Mouse (Mus musculus): ENCODE measurements around the gene Cd200r1. TPM values are rescaled to one million over a fixed set of nuclear protein-coding genes. Genes with fewer than 3 reads are reported as not detected.

Cd200r1 gene
- 0.09 and 0.48 TPM in 2 replicates for total RNA-seq (2012; rRNA removed)

DNA sequence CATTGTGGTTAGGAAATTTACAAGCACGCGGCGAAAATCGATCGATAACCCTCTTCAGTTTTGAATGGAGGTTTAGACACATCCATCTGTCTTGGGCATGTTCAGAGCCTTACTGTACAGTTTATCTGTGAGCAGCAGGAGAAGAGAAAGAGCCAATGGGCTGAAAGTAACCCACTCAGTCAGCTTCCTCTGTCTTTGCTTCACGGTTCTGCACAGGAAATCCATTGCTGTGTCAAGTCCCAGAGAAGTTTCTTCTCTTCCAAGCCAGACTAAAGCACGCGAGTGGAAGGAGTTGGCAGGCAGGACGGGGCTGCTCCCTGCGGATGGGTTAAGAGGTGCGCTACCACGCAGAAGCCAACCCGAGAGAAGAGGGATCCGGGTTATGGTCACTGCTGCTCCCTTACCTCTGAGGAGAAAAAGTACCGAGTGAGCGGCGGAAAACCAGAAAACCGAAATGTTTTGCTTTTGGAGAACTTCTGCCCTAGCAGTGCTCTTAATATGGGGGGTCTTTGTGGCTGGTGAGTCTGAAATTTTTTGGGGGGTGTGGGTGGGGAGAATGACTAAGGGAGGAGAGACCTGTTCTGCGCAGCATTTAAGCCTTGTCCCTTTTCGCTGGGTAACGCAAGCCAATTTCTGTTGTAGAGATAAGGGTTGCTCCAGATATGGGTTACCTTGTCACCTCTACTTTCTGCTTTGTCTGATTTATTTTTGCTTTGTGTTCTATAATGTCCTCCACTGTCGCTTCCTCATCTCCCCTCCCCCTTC lies at the start of gene Cd200r1:
TSS of gene Cd200r1 (plus strand) at position 182 of the 765 bp plus-strand sequence.
- in situ Hi-C loops (cut with MboI; ENCODE audit: low sequenced_read_pairs in 2 of 2, unreplicated experiment in 2 of 2), result no loop called here
- peaks cover 3 to 6% of the 10 kb centered on the region in 2 experiments; a peak in 1 of 4 replicates for H3K4me1 ChIP-seq (ENCODE audit: control insufficient read depth in 2 of 2, insufficient read depth in 2 of 2, low read length in 2 of 2, poor library complexity in 1 of 2)
- no peak within 1 kb of the TSS for H3K9ac ChIP-seq (ENCODE audit: insufficient read depth, low read depth, low read length, poor library complexity, severe bottlenecking)
- no peaks in the 10 kb centered on the region for H3K36me3 ChIP-seq (ENCODE audit: control insufficient read depth, insufficient read depth, low read length, poor library complexity, severe bottlenecking)
- DNase-seq (ENCODE audit: low read depth, low spot score), result no peak
- H3K4me3 ChIP-seq (ENCODE audit: insufficient read depth in 1 of 2, low read depth in 1 of 2, low read length in 2 of 2, poor library complexity in 1 of 2, severe bottlenecking in 1 of 2), result no peak within 1 kb of the TSS
- no peaks in the 10 kb centered on the region for H3K9me3 ChIP-seq (ENCODE audit: control insufficient read depth, insufficient read depth, low read depth, low read length)
- no peak within 1 kb of the TSS for H3K27ac ChIP-seq (ENCODE audit: insufficient read depth, low read depth, low read length, poor library complexity, severe bottlenecking)
- TF ChIP-seq HCFC1 (IDR thresholded peaks at IDR 0.05; ENCODE audit: borderline replicate concordance, insufficient read depth, low read length) (no peak), MAFK (IDR thresholded peaks at IDR 0.05; ENCODE audit: insufficient read depth, low read depth, low read length) (no peak), CHD2 (IDR thresholded peaks at IDR 0.05; ENCODE audit: low read depth, low read length) (no peak), ZC3H11A (IDR thresholded peaks at IDR 0.05; ENCODE audit: borderline replicate concordance, low read depth, low read length) (no peak), ZNF384 (IDR thresholded peaks at IDR 0.05; ENCODE audit: low read depth, low read length) (no peak)

GRCm38 (mm10) chr16:44716305-44717140 lies 49.0 kb upstream of the Cd200r1 start:
- Histone ChIP-seq H3K27ac (ENCODE audit: insufficient read depth, low read depth, low read length, poor library complexity, severe bottlenecking) (no peak overlapping the region), H3K4me3 (ENCODE audit: insufficient read depth in 1 of 2, low read depth in 1 of 2, low read length in 2 of 2, poor library complexity in 1 of 2, severe bottlenecking in 1 of 2) (no peak overlapping the region), H3K36me3 (ENCODE audit: control insufficient read depth, insufficient read depth, low read length, poor library complexity, severe bottlenecking) (peaks cover 6% of the 10 kb centered on the region; the same call in 1 of the 2 replicates), H3K9me3 (ENCODE audit: control insufficient read depth, insufficient read depth, low read depth, low read length) (no peaks in the 10 kb centered on the region), H3K4me1 (ENCODE audit: control insufficient read depth in 2 of 2, insufficient read depth in 2 of 2, low read length in 2 of 2, poor library complexity in 1 of 2) (peaks cover 2 to 3% of the 10 kb centered on the region in 2 experiments; a peak in 2 of 4 replicates), H3K9ac (ENCODE audit: insufficient read depth, low read depth, low read length, poor library complexity, severe bottlenecking) (no peak overlapping the region)
- in situ Hi-C loops (cut with MboI; ENCODE audit: low sequenced_read_pairs in 2 of 2, unreplicated experiment in 2 of 2), result no loop called here
- DNase-seq (ENCODE audit: low read depth, low spot score), result no peak
- TF ChIP-seq MAFK (IDR thresholded peaks at IDR 0.05; ENCODE audit: insufficient read depth, low read depth, low read length), result 0 out of 2 replicates have a peak, but pooled peaks have one; percentile 20
- TF ChIP-seq ZC3H11A (IDR thresholded peaks at IDR 0.05; ENCODE audit: borderline replicate concordance, low read depth, low read length), result no peak

- no peak for DNase-seq (ENCODE audit: low read depth, low spot score)
- peaks cover 2 to 3% of the 10 kb centered on the region in 2 experiments; a peak in 2 of 4 replicates for H3K4me1 ChIP-seq (ENCODE audit: control insufficient read depth in 2 of 2, insufficient read depth in 2 of 2, low read length in 2 of 2, poor library complexity in 1 of 2)
- H3K9ac ChIP-seq (ENCODE audit: insufficient read depth, low read depth, low read length, poor library complexity, severe bottlenecking), result no peak overlapping the region
- in situ Hi-C loops (cut with MboI; ENCODE audit: low sequenced_read_pairs in 2 of 2, unreplicated experiment in 2 of 2), result no loop called here
- no peak overlapping the region for H3K27ac ChIP-seq (ENCODE audit: insufficient read depth, low read depth, low read length, poor library complexity, severe bottlenecking)
- peaks cover 6% of the 10 kb centered on the region; the same call in 1 of the 2 replicates for H3K36me3 ChIP-seq (ENCODE audit: control insufficient read depth, insufficient read depth, low read length, poor library complexity, severe bottlenecking)
- TF ChIP-seq CHD2 (IDR thresholded peaks at IDR 0.05; ENCODE audit: low read depth, low read length) (no peak), HCFC1 (IDR thresholded peaks at IDR 0.05; ENCODE audit: borderline replicate concordance, insufficient read depth, low read length) (no peak), ZNF384 (IDR thresholded peaks at IDR 0.05; ENCODE audit: low read depth, low read length) (no peak), MAFK (IDR thresholded peaks at IDR 0.05; ENCODE audit: insufficient read depth, low read depth, low read length) (no peak), ZC3H11A (IDR thresholded peaks at IDR 0.05; ENCODE audit: borderline replicate concordance, low read depth, low read length) (no peak)
- H3K9me3 ChIP-seq (ENCODE audit: control insufficient read depth, insufficient read depth, low read depth, low read length), result no peaks in the 10 kb centered on the region
- H3K4me3 ChIP-seq (ENCODE audit: insufficient read depth in 1 of 2, low read depth in 1 of 2, low read length in 2 of 2, poor library complexity in 1 of 2, severe bottlenecking in 1 of 2), result no peak overlapping the region
Observed at GRCm38 (mm10) chr16:44717141-44717634, 48.3 kb upstream of the Cd200r1 start.

- Histone ChIP-seq H3K9me3 (ENCODE audit: control insufficient read depth, insufficient read depth, low read depth, low read length) (no peaks in the 10 kb centered on the region), H3K27ac (ENCODE audit: insufficient read depth, low read depth, low read length, poor library complexity, severe bottlenecking) (no peak overlapping the region), H3K36me3 (ENCODE audit: control insufficient read depth, insufficient read depth, low read length, poor library complexity, severe bottlenecking) (peaks cover 6% of the 10 kb centered on the region; the same call in 1 of the 2 replicates), H3K9ac (ENCODE audit: insufficient read depth, low read depth, low read length, poor library complexity, severe bottlenecking) (no peak overlapping the region), H3K4me3 (ENCODE audit: insufficient read depth in 1 of 2, low read depth in 1 of 2, low read length in 2 of 2, poor library complexity in 1 of 2, severe bottlenecking in 1 of 2) (no peak overlapping the region), H3K4me1 (ENCODE audit: control insufficient read depth in 2 of 2, insufficient read depth in 2 of 2, low read length in 2 of 2, poor library complexity in 1 of 2) (peaks cover 2 to 3% of the 10 kb centered on the region in 2 experiments; a peak in 2 of 4 replicates)
- in situ Hi-C loops (cut with MboI; ENCODE audit: low sequenced_read_pairs in 2 of 2, unreplicated experiment in 2 of 2), result no loop called here
- TF ChIP-seq ZC3H11A (IDR thresholded peaks at IDR 0.05; ENCODE audit: borderline replicate concordance, low read depth, low read length), result no peak
- no peak for TF ChIP-seq HCFC1 (IDR thresholded peaks at IDR 0.05; ENCODE audit: borderline replicate concordance, insufficient read depth, low read length)
- TF ChIP-seq MAFK (IDR thresholded peaks at IDR 0.05; ENCODE audit: insufficient read depth, low read depth, low read length), result no peak
- no peak for TF ChIP-seq ZNF384 (IDR thresholded peaks at IDR 0.05; ENCODE audit: low read depth, low read length)
- TF ChIP-seq CHD2 (IDR thresholded peaks at IDR 0.05; ENCODE audit: low read depth, low read length), result no peak
- DNase-seq (ENCODE audit: low read depth, low spot score), result no peak
Observed at GRCm38 (mm10) chr16:44717838-44718237, 47.7 kb upstream of the Cd200r1 start.

All from ES-E14 (cell line).